Mouse (Mus musculus): ENCODE data around the gene Dnajc11.

Gene Dnajc11

GRCm38 (mm10) chr4:151933505-151934214 is at the start of gene Dnajc11:
TSS of gene Dnajc11 (plus strand) at chr4:151933691.
- peak; percentile 93 for DNase-seq (ENCODE audit: low read depth, low spot score)

- no peak for DNase-seq (ENCODE audit: low read depth, low spot score)
These were observed 40.2 kb upstream of the Dnajc11 start for GRCm38 (mm10) chr4:151893241-151893640.

- no peak for DNase-seq (ENCODE audit: low read depth, low spot score)
These were observed 38.6 kb upstream of the Dnajc11 start for GRCm38 (mm10) chr4:151894926-151895325.

DNA sequence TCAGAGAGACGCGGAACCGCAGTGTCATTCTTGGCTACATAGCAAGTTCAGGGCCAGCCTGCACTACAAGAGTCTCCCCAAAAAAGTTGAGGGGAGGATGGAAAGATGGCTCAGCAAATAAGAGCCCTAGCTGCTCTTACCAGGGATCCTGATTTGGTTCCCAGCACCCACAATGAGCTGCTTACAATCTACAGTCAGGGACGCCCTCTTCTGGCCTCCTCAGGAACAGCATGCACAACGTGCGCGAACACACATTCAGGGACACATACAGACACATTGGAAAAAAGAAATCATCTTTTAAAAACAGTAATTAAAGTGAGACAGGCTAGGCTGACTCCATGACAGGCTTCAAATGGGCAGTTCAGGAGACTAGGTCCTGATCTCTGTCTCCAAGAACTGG is 37.9 kb upstream of the Dnajc11 start:
- DNase-seq (ENCODE audit: low read depth, low spot score): no peak

DNA sequence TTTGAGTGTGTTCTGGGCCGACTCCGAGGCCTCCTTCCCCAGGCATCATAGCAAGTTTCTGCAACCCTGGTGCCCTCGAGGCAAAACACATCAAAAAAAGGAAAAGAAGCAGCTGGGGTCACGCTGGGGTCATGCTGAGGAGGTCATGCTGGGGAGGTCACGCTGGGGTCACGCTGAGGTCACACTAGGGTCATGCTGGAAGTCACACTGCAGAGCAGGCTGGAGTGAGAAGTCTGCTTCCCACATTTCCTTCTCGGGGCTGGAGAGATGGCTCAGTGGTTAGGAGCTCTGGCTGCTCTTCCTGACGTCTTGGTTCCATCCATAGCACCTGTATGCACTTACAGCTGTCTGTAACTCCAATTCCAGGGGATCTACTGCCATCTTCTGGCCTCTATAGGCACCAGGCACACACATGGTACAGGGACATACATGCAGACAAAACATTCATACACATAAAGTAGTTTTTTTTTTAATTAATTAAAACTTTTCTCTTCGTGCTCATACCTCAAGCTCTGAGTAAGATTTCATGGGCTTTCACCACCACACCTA is 36.3 kb upstream of the Dnajc11 start:
- peak; percentile 16 for DNase-seq (ENCODE audit: low read depth, low spot score)

DNA sequence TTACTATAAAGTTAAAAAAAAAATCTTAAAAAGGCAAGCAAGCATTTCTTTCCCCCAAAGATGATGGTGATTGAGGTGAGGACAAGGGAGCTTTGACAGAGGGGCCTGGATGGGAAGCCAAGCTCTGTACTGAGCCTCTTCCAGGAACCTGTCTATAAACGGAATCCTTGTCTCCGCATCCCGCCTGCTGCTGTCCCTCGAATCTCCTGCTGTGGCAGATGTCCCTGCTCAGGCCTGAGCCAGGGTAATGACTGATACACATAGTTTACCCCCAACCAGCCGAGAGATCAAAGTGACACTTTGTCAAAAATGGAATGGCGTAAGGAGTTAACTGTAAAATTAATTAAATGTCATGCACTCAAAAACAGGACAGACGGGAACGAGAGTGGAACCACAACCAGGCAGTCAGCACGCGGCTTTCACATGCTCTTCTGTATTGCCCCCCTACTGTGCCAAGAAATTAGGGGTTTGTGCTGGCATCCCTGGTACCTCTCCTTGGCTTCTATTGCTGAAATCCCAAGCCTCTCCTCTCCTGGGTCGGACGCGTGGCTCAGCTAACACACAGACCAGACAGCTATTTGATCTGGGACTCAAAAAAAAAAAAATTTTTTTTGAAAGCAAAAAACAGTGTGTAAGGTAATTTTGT is 34.8 kb upstream of the Dnajc11 start:
- DNase-seq (ENCODE audit: low read depth, low spot score): no peak

- DNase-seq (ENCODE audit: low read depth, low spot score): peak; percentile 45
These were observed 33.6 kb upstream of the Dnajc11 start for GRCm38 (mm10) chr4:151899707-151900384.

GRCm38 (mm10) chr4:151900735-151901134 is 32.8 kb upstream of the Dnajc11 start:
- no peak for DNase-seq (ENCODE audit: low read depth, low spot score)

GRCm38 (mm10) chr4:151901422-151901821 is 32.1 kb upstream of the Dnajc11 start:
- DNase-seq (ENCODE audit: low read depth, low spot score): peak; percentile 73

DNA sequence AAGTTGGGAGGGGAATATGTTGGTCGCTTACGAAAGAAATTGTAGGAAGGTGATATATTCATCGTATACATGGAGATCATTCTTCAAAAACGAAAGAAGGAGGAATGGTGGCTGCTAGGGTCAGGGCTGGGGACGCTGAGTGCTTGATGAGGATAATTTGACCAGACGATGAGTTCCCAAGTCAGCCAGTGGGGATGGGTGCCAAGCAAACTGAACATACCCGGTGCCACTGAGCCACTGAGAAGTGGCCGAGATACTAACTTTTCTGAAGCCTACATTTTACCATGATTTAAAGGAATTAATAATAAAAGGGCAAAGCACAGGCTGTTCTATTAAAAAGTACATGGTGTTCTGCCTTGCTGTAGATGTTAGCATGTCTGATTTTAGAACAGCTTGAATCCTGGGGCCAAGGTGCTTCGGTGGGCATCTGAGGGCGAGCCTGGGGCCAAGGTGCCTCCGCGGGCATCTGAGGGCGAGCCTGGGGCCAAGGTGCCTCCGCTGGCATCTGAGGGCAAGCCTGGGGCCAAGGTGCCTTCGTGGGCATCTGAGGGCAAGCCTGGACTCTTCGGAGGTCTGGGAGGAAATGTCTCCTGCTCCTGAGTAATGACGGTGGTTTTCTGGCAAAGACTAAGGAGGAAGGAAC is 31.3 kb upstream of the Dnajc11 start:
- no peak for DNase-seq (ENCODE audit: low read depth, low spot score)

DNA sequence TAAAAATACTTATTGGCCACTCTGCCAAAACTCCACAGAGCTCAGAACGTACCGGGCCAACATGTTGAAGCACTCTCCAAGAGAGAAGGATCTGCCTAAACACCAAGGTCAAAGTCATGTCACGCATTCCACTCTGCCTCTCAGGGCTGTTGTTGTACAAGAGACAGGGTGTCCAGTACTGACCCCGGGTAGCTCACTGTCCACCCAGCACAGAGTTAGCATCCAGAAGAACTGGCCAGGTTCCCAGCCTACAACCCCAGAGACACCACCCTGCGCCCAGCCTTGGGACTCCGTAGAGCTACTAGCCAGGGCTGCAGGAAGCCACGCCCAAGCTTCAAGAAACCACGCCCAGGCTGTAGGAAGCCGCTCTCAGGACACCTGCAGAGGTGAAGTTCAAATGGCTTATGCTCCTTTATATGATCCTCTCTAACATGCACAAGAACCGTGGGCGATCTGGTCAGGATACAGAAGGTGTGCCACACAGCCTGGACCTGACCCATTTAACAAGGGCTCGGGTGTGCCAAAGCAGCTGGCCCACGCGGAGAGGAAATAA is 30.7 kb upstream of the Dnajc11 start:
- no peak for DNase-seq (ENCODE audit: low read depth, low spot score)

- DNase-seq (ENCODE audit: low read depth, low spot score): no peak
These were observed 29.4 kb upstream of the Dnajc11 start for GRCm38 (mm10) chr4:151904098-151904497.

- DNase-seq (ENCODE audit: low read depth, low spot score): no peak
These were observed 27.9 kb upstream of the Dnajc11 start for GRCm38 (mm10) chr4:151905621-151906020.

- DNase-seq (ENCODE audit: low read depth, low spot score): no peak
These were observed 25.7 kb upstream of the Dnajc11 start for GRCm38 (mm10) chr4:151907577-151908343.

DNA sequence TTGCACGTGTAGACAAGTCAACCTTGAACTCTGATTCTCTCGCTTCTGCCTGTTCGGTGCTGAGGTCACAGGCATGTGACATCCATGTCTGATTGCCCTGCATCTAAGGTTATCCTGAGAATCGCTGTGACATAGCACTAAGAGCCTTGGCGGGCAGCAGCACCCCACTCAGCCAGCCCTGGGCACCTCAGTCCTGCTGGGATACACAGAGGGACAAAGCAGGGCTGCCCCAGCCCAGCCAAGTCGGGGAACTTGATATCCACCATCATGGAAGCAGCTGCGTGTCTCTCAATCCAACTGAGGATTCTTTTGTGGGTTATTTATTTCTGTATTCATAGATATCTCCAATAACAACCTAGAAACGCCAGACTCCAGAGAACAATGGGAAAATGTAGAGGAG is 24.7 kb upstream of the Dnajc11 start:
- no peak for DNase-seq (ENCODE audit: low read depth, low spot score)

GRCm38 (mm10) chr4:151916271-151916670 is 17.2 kb upstream of the Dnajc11 start:
- DNase-seq (ENCODE audit: low read depth, low spot score): no peak

DNA sequence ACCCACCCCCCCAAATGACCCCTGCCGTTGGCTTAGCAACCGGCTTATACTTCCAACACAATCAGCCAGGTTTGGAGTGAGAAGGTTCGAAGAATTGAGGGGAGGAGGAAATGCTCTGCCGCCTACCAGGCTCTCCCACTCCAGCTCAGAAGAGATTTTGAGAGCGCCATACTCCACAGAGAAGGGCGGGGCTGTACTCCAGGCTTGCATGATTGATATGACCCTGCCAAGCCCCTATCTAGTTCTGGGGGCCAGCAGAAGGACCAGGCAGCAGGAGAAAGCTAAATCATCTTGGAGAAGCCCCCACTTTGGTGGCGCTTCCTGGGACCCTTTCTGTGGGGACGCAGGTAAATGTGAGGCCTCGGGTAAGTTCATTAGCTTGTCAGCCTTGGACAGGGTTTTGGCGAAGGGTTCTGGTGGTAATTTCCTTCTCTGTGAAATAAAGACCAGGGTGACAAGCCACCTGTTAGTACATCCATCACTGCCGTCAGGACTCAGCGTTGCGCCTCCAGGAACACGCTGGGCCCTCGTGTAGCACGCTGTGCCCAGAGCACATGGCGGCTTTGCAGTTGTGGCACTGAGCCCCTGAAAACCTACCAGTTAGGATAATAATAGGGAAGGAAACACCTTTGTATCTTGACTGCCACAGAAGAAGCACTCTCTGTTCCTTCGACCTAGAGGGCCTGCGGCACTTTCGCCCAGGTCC is 14.2 kb upstream of the Dnajc11 start:
- no peak for DNase-seq (ENCODE audit: low read depth, low spot score)

DNA sequence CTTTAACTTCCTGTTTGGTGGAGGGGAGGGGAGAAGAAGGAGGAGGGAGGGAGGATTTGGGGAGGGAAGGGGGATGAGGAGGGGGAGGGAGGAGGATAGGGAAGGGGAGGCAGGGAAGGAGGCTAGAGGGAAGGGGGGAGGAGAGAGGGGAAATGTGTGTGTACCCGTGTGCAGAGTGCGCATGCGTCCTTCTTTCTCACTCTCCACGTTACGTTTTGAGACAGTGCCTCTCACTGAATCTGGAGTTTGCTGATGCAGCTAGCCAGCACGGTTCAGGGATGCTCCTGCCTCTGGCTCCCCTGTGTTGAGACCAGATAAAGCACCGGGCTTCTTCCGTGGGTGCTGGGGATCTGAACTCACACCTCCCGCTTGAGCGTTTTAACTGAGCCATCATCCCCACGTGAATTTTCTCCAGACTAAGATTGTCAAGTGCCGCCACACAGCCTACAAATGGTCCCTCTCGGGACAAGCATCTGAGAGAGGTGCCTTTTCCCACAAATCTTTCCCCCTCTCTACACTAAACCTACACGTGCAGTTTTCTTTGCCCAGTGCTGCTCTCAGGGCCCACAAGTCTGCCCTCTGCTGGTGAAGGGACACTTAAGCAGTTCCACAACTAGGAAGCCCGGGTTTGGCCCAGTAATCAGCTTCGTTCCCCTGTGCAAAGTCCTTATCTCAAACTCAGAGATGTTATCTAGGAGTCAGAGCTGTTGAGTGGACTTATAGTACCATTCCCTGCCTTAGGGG is 13.4 kb upstream of the Dnajc11 start:
- peak; percentile 60 for DNase-seq (ENCODE audit: low read depth, low spot score)

DNA sequence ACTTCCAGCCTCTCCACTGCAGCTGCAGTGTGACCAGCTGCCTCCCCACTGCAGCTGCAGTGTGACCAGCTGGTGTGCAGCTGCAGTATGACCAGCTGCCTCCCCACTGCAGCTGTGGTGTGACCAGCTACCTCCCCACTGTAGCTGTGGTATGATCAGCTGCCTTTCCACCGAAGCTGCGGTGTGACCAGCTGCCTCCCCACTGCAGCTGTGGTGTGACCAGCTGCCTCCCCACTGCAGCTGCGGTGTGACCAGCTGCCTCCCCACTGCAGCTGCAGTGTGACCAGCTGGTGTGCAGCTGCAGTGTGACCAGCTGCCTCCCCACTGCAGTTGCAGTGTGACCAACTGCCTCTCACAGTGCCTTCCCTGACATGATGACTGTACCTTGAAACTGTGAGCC is 11.4 kb upstream of the Dnajc11 start:
- DNase-seq (ENCODE audit: low read depth, low spot score): no peak

Measured in A20 (cell line).